In the genomic region with DNA sequence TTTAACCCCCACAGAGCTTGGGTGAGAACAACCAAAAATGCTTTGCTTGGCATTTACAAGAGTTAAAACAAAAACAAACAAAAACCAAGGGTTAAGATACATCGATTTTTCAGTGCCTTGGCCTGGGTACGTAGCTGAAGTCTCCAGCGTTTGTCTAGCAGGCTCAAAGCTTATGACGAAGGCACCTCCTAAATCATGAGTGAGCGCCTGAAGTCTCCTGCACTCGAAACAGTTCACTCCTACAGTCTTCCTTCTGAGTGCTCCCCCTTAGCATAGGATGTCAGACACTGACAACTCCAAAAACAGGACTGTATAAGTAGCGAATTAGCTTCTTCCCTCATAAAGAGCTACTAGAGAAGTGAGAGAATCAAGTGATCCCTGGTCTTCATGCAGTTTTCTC, we compare ENCODE assay signal across 8 mouse cellular contexts. TPM values are rescaled to one million over a fixed set of nuclear protein-coding genes. Genes with fewer than 3 reads are reported as not detected.
DNase-seq lines count a peak whose midpoint lies in the region; ATAC-seq and TF ChIP-seq lines count a peak whose summit lies in the region.

No protein-coding gene starts in this region.

- H3K27ac ChIP-seq in heart, embryonic 12.5 days (ENCODE audit: poor library complexity, severe bottlenecking), result peak overlapping the region; percentile 96; the same call in 1 of the 2 replicates
- peak overlapping the region; percentile 98 for H3K27ac ChIP-seq in heart, postnatal 0 days (ENCODE audit: low read depth)
- no peak overlapping the region for H3K27ac ChIP-seq in midbrain, embryonic 10.5 days (replicated peaks)

- H3K27me3 ChIP-seq in heart, embryonic 12.5 days (replicated peaks), result peaks cover 20% of the 10 kb centered on the region
- H3K27me3 ChIP-seq in heart, postnatal 0 days (ENCODE audit: control insufficient read depth, insufficient read depth, low read length), result no peaks in the 10 kb centered on the region
- H3K27me3 ChIP-seq in midbrain, embryonic 10.5 days (ENCODE audit: low read depth, poor library complexity, severe bottlenecking), result peaks cover 16% of the 10 kb centered on the region

- peak overlapping the region; percentile 82; the same call in 1 of the 2 replicates for H3K9ac ChIP-seq in heart, embryonic 12.5 days
- H3K9ac ChIP-seq in heart, postnatal 0 days (replicated peaks; ENCODE audit: low read depth, low read length), result peak overlapping the region; percentile 74; the same call in 1 of the 2 replicates

- TF ChIP-seq EP300 in heart, postnatal 0 days (IDR thresholded peaks at IDR 0.05; ENCODE audit: low read depth), result no peak

- 47% methylated on average over 7 of the region's 7 CpGs for WGBS in heart, embryonic 12.5 days
- 43% methylated on average over 7 of the region's 7 CpGs for WGBS in heart, postnatal 0 days
- WGBS in midbrain, embryonic 10.5 days, result 42% methylated on average over 7 of the region's 7 CpGs

- intact Hi-C loops in heart, postnatal 36 days (cut with DNase I), result loop anchor here (5.0 kb wide), 1 partner anchor 397 kb away; a partner anchor contains a TSS

- H3K36me3 ChIP-seq in heart, embryonic 12.5 days, result 0 out of 2 replicates have a peak, but pooled peaks cover 3% of the 10 kb centered on the region
- H3K36me3 ChIP-seq in heart, postnatal 0 days (replicated peaks; ENCODE audit: control insufficient read depth, insufficient read depth, low read length), result no peaks in the 10 kb centered on the region
- H3K36me3 ChIP-seq in midbrain, embryonic 10.5 days, result no peaks in the 10 kb centered on the region

- H3K4me1 ChIP-seq in heart, embryonic 12.5 days (replicated peaks), result peaks cover 5% of the 10 kb centered on the region; the same call in 1 of the 2 replicates
- H3K4me1 ChIP-seq in heart, postnatal 0 days (ENCODE audit: control insufficient read depth, insufficient read depth), result peaks cover 8% of the 10 kb centered on the region; the same call in 1 of the 2 replicates
- peaks cover 31% of the 10 kb centered on the region for H3K4me1 ChIP-seq in midbrain, embryonic 10.5 days

- TF ChIP-seq CTCF in heart, postnatal 0 days (IDR thresholded peaks at IDR 0.05; ENCODE audit: low read depth), result no peak

- peak overlapping the region; percentile 91 for H3K4me2 ChIP-seq in heart, embryonic 12.5 days
- peak overlapping the region; percentile 84 for H3K4me2 ChIP-seq in heart, postnatal 0 days (ENCODE audit: low read depth, low read length)

- H3K9me3 ChIP-seq in heart, embryonic 12.5 days (replicated peaks), result 0 out of 2 replicates have a peak, but pooled peaks cover 2% of the 10 kb centered on the region
- H3K9me3 ChIP-seq in heart, postnatal 0 days (replicated peaks; ENCODE audit: control insufficient read depth, low read length), result no peaks in the 10 kb centered on the region
- peaks cover 1% of the 10 kb centered on the region; the same call in 1 of the 2 replicates for H3K9me3 ChIP-seq in midbrain, embryonic 10.5 days (replicated peaks)

- no peak for ATAC-seq in heart, embryonic 12.5 days (ENCODE audit: insufficient number of reproducible peaks, low FRiP score)
- ATAC-seq in heart, postnatal 0 days (ENCODE audit: insufficient read depth, low read depth), result no peak

- H3K4me3 ChIP-seq in heart, embryonic 12.5 days, result peak overlapping the region; percentile 97
- H3K4me3 ChIP-seq in heart, postnatal 0 days (ENCODE audit: low read depth, low read length), result peak overlapping the region; percentile 70
- H3K4me3 ChIP-seq in midbrain, embryonic 10.5 days, result peak overlapping the region; percentile 88

- no peak for DNase-seq in heart, postnatal 36 days
- peak; percentile 23 for DNase-seq in MN1 (ENCODE audit: low spot score)
- no peak for DNase-seq in heart, postnatal 0 days (ENCODE audit: low spot score)
- no peak for DNase-seq in midbrain, embryonic 10.5 days (ENCODE audit: low spot score)
- no peak for DNase-seq in right cerebral cortex, postnatal 10 days (ENCODE audit: low spot score in 2 of 2)
- no peak for DNase-seq in gastrocnemius, adult 18-20 months (ENCODE audit: low spot score)
- DNase-seq in adrenal gland, adult 18-20 months (ENCODE audit: low spot score in 2 of 2), result no peak

RNA-seq across cellular contexts. Expression of a gene that starts 1.1 kb away (rescaled TPM):
- polyA plus RNA-seq in heart, embryonic 12.5 days (2016; fragmentation: Nextera tagmentation; extraction: Ambion mirVana), result 142 and 147 TPM in 2 replicates
- 10 to 100 TPM; 94.4 to 96.6 TPM for total RNA-seq in heart, postnatal 36 days (2021)
- total RNA-seq in heart, postnatal 0 days (2014; rRNA removed; ENCODE audit: low replicate concordance), result 103 and 104 TPM in 2 replicates
- 108 and 118 TPM in 2 replicates for polyA plus RNA-seq in heart, postnatal 0 days (2015; fragmentation: Nextera tagmentation; extraction: Ambion mirVana)
- polyA plus RNA-seq in midbrain, embryonic 10.5 days (2016; fragmentation: Nextera tagmentation; extraction: Ambion mirVana), result 142 and 155 TPM in 2 replicates
- total RNA-seq in gastrocnemius, adult 18-20 months (2021), result 10 to 100 TPM; 66.5 to 75.7 TPM
- total RNA-seq in adrenal gland, adult 18-20 months (2021), result 100 to 1,000 TPM in 1 of 2 experiments, 10 to 100 TPM in 1; 97.8 to 113 TPM
